Mouse (Mus musculus): Measurements from ENCODE around the gene Exosc7. TPM values are rescaled to one million over a fixed set of nuclear protein-coding genes. Genes with fewer than 3 reads are reported as not detected.

Exosc7 gene
- 106 and 109 TPM in 2 replicates for polyA plus RNA-seq (2014; fragmentation: Nextera tagmentation; extraction: Ambion mirVana)

DNA sequence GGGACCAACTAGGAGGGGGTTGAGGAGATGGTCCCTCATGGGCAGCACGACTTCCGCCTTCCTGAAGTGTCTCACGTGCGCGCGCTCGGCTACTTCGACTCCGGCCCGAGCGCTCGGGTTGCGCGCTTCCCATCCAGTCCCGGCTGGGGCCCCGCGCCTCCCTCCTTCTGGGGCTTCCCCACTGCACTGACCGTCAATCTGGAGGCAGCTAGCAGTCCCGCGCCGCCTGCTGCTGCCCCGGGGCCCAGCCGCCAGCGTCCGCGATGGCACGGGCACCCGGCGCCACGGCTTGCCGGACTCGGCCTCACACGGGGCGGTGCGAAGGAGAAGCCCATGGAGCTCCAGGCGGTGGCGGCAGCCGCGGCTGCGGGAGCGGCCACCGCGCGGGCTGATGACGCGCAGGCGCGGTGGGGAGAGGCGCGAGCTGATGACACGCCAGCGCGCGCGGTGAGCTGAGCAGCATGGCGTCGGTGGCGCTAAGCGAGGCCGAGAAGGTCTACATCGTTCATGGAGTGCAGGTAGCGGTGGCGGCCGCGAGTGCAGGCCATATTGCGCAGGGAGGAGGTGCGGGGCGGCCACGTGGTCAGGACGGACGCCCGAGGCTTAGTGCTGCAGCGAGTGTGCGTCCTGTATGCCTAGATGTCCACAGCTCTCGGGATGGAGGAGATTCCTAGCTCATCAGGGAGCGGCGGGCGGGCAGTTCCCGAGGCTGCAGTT is at the start of gene Exosc7, which contains the start of gene Zdhhc3:
Gene Exosc7 (plus strand): TSS at position 411 of the 717 bp plus-strand sequence.
Gene Zdhhc3 (minus strand): TSS at position 401 of the 717 bp plus-strand sequence.
- DNase-seq (ENCODE audit: low spot score), result peak; percentile 94
- Histone ChIP-seq H3K9me3 (replicated peaks; ENCODE audit: control insufficient read depth, low read length) (no peaks in the 10 kb centered on the region), H3K4me3 (ENCODE audit: low read depth, low read length) (peak within 1 kb of the TSS; percentile 78), H3K4me2 (ENCODE audit: low read depth, low read length) (peak within 1 kb of the TSS; percentile 48), H3K36me3 (replicated peaks; ENCODE audit: control insufficient read depth, insufficient read depth, low read depth, low read length) (no peaks in the 10 kb centered on the region), H3K4me1 (ENCODE audit: control insufficient read depth, insufficient read depth, low read length) (no peaks in the 10 kb centered on the region), H3K27me3 (ENCODE audit: control insufficient read depth, insufficient read depth, low read length) (no peaks in the 10 kb centered on the region), H3K27ac (replicated peaks; ENCODE audit: low read depth, low read length) (peak within 1 kb of the TSS; percentile 83), H3K9ac (replicated peaks; ENCODE audit: low read length) (peak within 1 kb of the TSS; percentile 89)
- peak; percentile 91 for ATAC-seq (replicated peaks; ENCODE audit: insufficient number of reproducible peaks, low FRiP score, low TSS enrichment, low read depth)
- WGBS, result under 1% methylated on average over 79 of the region's 79 CpGs

DNA sequence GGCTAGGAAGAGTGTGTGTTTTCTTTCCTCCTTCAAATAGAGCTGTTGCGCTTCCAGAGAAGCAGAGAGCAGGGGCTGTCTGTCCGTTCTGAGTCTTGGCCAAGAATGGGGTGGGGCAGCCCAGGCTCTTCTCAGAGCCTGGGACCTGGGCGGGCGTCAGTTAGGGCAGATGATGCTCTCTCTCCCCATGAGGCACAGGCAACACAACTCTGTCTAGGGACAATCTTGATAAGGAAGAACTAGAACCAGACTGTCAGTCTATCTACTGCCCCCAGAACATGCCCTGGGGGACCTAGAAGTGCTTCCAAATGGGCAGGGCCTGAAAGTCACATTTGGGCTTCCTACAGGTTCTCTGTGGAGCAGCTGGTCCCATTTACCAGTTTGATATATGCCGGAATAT is 33.9 kb upstream of the Exosc7 start:
- H3K4me1 ChIP-seq (ENCODE audit: control insufficient read depth, insufficient read depth, low read length), result no peaks in the 10 kb centered on the region
- H3K4me2 ChIP-seq (ENCODE audit: low read depth, low read length), result no peak overlapping the region
- no peak overlapping the region for H3K9ac ChIP-seq (replicated peaks; ENCODE audit: low read length)
- 94% methylated on average over 5 of the region's 5 CpGs for WGBS
- no peak overlapping the region for H3K4me3 ChIP-seq (ENCODE audit: low read depth, low read length)
- ATAC-seq (replicated peaks; ENCODE audit: insufficient number of reproducible peaks, low FRiP score, low TSS enrichment, low read depth) (no peak), DNase-seq (ENCODE audit: low spot score) (no peak)
- no peaks in the 10 kb centered on the region; the same call in 1 of the 2 replicates for H3K36me3 ChIP-seq (replicated peaks; ENCODE audit: control insufficient read depth, insufficient read depth, low read depth, low read length)
- no peaks in the 10 kb centered on the region for H3K9me3 ChIP-seq (replicated peaks; ENCODE audit: control insufficient read depth, low read length)
- H3K27ac ChIP-seq (replicated peaks; ENCODE audit: low read depth, low read length), result no peak overlapping the region
- no peaks in the 10 kb centered on the region for H3K27me3 ChIP-seq (ENCODE audit: control insufficient read depth, insufficient read depth, low read length)

- no peaks in the 10 kb centered on the region; the same call in 1 of the 2 replicates for H3K36me3 ChIP-seq (replicated peaks; ENCODE audit: control insufficient read depth, insufficient read depth, low read depth, low read length)
- WGBS, result 88% methylated on average over 7 of the region's 7 CpGs
- no peak for ATAC-seq (replicated peaks; ENCODE audit: insufficient number of reproducible peaks, low FRiP score, low TSS enrichment, low read depth)
- H3K27me3 ChIP-seq (ENCODE audit: control insufficient read depth, insufficient read depth, low read length), result no peaks in the 10 kb centered on the region
- no peak overlapping the region for H3K4me3 ChIP-seq (ENCODE audit: low read depth, low read length)
- H3K9ac ChIP-seq (replicated peaks; ENCODE audit: low read length), result no peak overlapping the region
- no peak for DNase-seq (ENCODE audit: low spot score)
- no peak overlapping the region for H3K27ac ChIP-seq (replicated peaks; ENCODE audit: low read depth, low read length)
- no peaks in the 10 kb centered on the region for H3K4me1 ChIP-seq (ENCODE audit: control insufficient read depth, insufficient read depth, low read length)
- no peaks in the 10 kb centered on the region for H3K9me3 ChIP-seq (replicated peaks; ENCODE audit: control insufficient read depth, low read length)
- no peak overlapping the region for H3K4me2 ChIP-seq (ENCODE audit: low read depth, low read length)
Observed at GRCm38 (mm10) chr9:123080355-123080754, 32.7 kb upstream of the Exosc7 start.

- H3K9me3 ChIP-seq (replicated peaks; ENCODE audit: control insufficient read depth, low read length), result no peaks in the 10 kb centered on the region
- no peak overlapping the region for H3K4me2 ChIP-seq (ENCODE audit: low read depth, low read length)
- no peaks in the 10 kb centered on the region for H3K27me3 ChIP-seq (ENCODE audit: control insufficient read depth, insufficient read depth, low read length)
- 91% methylated on average over 1 of the region's 1 CpGs for WGBS
- no peak overlapping the region for H3K9ac ChIP-seq (replicated peaks; ENCODE audit: low read length)
- no peaks in the 10 kb centered on the region for H3K4me1 ChIP-seq (ENCODE audit: control insufficient read depth, insufficient read depth, low read length)
- no peak for ATAC-seq (replicated peaks; ENCODE audit: insufficient number of reproducible peaks, low FRiP score, low TSS enrichment, low read depth)
- H3K36me3 ChIP-seq (replicated peaks; ENCODE audit: control insufficient read depth, insufficient read depth, low read depth, low read length), result no peaks in the 10 kb centered on the region; the same call in 1 of the 2 replicates
- H3K4me3 ChIP-seq (ENCODE audit: low read depth, low read length), result no peak overlapping the region
- DNase-seq (ENCODE audit: low spot score), result no peak
- no peak overlapping the region for H3K27ac ChIP-seq (replicated peaks; ENCODE audit: low read depth, low read length)
Observed at GRCm38 (mm10) chr9:123080796-123081195, 32.2 kb upstream of the Exosc7 start.

DNA sequence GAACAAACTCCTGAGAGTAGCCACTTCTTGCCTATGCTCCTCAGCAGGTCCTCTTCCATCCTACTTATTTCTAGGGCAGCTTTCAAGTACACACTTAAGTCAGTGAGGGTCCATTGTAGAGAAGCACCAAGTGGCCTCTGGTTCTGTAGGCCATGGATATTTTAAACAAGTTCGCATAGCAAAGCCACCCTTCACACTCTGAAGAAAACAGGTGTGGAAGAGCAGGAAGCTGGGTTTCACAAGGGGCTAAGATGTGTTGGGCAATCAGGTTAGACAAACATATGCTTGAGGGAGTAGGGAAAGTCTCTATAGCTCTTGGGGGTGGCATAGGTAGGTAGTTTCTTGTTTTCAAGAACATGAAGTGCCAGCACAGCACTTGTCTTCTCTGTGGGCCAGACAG is 27.6 kb upstream of the Exosc7 start:
- 78% methylated on average over 1 of the region's 1 CpGs for WGBS
- DNase-seq (ENCODE audit: low spot score), result no peak
- H3K27me3 ChIP-seq (ENCODE audit: control insufficient read depth, insufficient read depth, low read length), result no peaks in the 10 kb centered on the region
- no peak overlapping the region for H3K4me2 ChIP-seq (ENCODE audit: low read depth, low read length)
- no peaks in the 10 kb centered on the region for H3K9me3 ChIP-seq (replicated peaks; ENCODE audit: control insufficient read depth, low read length)
- no peak overlapping the region for H3K9ac ChIP-seq (replicated peaks; ENCODE audit: low read length)
- H3K27ac ChIP-seq (replicated peaks; ENCODE audit: low read depth, low read length), result no peak overlapping the region
- ATAC-seq (replicated peaks; ENCODE audit: insufficient number of reproducible peaks, low FRiP score, low TSS enrichment, low read depth), result no peak
- no peaks in the 10 kb centered on the region for H3K4me1 ChIP-seq (ENCODE audit: control insufficient read depth, insufficient read depth, low read length)
- H3K36me3 ChIP-seq (replicated peaks; ENCODE audit: control insufficient read depth, insufficient read depth, low read depth, low read length), result peaks cover 4% of the 10 kb centered on the region
- no peak overlapping the region for H3K4me3 ChIP-seq (ENCODE audit: low read depth, low read length)

DNA sequence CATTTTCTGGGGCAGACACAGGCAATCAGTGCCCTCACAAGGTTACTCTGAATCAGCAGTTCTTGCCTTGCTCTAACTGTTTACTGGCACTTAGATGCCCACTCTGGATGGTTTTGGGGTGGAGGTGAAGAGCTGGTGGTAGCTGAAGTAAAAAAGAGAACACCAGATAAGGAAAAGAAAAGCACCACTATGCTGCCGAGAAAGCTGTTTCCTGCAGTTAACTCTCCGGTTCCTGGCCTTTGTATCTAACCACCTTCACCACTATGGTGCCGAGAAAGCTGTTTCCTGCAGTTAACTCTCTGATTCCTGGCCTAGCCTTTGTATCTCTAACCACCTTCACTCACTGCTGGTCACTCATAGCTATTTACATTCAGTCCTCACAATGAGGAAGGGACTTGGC is 25.5 kb upstream of the Exosc7 start:
- Histone ChIP-seq H3K27me3 (ENCODE audit: control insufficient read depth, insufficient read depth, low read length) (no peaks in the 10 kb centered on the region), H3K9ac (replicated peaks; ENCODE audit: low read length) (no peak overlapping the region), H3K4me2 (ENCODE audit: low read depth, low read length) (no peak overlapping the region), H3K4me1 (ENCODE audit: control insufficient read depth, insufficient read depth, low read length) (no peaks in the 10 kb centered on the region), H3K36me3 (replicated peaks; ENCODE audit: control insufficient read depth, insufficient read depth, low read depth, low read length) (peaks cover 4% of the 10 kb centered on the region; the same call in 1 of the 2 replicates), H3K4me3 (ENCODE audit: low read depth, low read length) (no peak overlapping the region), H3K9me3 (replicated peaks; ENCODE audit: control insufficient read depth, low read length) (no peaks in the 10 kb centered on the region), H3K27ac (replicated peaks; ENCODE audit: low read depth, low read length) (no peak overlapping the region)
- WGBS, result 78% methylated on average over 3 of the region's 3 CpGs
- no peak for DNase-seq (ENCODE audit: low spot score)
- ATAC-seq (replicated peaks; ENCODE audit: insufficient number of reproducible peaks, low FRiP score, low TSS enrichment, low read depth), result no peak

GRCm38 (mm10) chr9:123090844-123091243 is 22.2 kb upstream of the Exosc7 start:
- no peak overlapping the region for H3K4me3 ChIP-seq (ENCODE audit: low read depth, low read length)
- H3K27ac ChIP-seq (replicated peaks; ENCODE audit: low read depth, low read length), result no peak overlapping the region
- no peak overlapping the region for H3K4me2 ChIP-seq (ENCODE audit: low read depth, low read length)
- H3K36me3 ChIP-seq (replicated peaks; ENCODE audit: control insufficient read depth, insufficient read depth, low read depth, low read length), result peaks cover 7% of the 10 kb centered on the region
- 86% methylated on average over 4 of the region's 4 CpGs for WGBS
- H3K27me3 ChIP-seq (ENCODE audit: control insufficient read depth, insufficient read depth, low read length), result no peaks in the 10 kb centered on the region
- H3K9me3 ChIP-seq (replicated peaks; ENCODE audit: control insufficient read depth, low read length), result no peaks in the 10 kb centered on the region
- ATAC-seq (replicated peaks; ENCODE audit: insufficient number of reproducible peaks, low FRiP score, low TSS enrichment, low read depth) (no peak), DNase-seq (ENCODE audit: low spot score) (no peak)
- H3K9ac ChIP-seq (replicated peaks; ENCODE audit: low read length), result no peak overlapping the region
- H3K4me1 ChIP-seq (ENCODE audit: control insufficient read depth, insufficient read depth, low read length), result no peaks in the 10 kb centered on the region

GRCm38 (mm10) chr9:123099631-123100455 is 13.2 kb upstream of the Exosc7 start:
- Histone ChIP-seq H3K9me3 (replicated peaks; ENCODE audit: control insufficient read depth, low read length) (no peaks in the 10 kb centered on the region), H3K27ac (replicated peaks; ENCODE audit: low read depth, low read length) (no peak overlapping the region), H3K27me3 (ENCODE audit: control insufficient read depth, insufficient read depth, low read length) (no peaks in the 10 kb centered on the region), H3K4me1 (ENCODE audit: control insufficient read depth, insufficient read depth, low read length) (no peaks in the 10 kb centered on the region), H3K9ac (replicated peaks; ENCODE audit: low read length) (no peak overlapping the region), H3K4me2 (ENCODE audit: low read depth, low read length) (no peak overlapping the region), H3K36me3 (replicated peaks; ENCODE audit: control insufficient read depth, insufficient read depth, low read depth, low read length) (no peaks in the 10 kb centered on the region; the same call in 1 of the 2 replicates), H3K4me3 (ENCODE audit: low read depth, low read length) (no peak overlapping the region)
- no peak for ATAC-seq (replicated peaks; ENCODE audit: insufficient number of reproducible peaks, low FRiP score, low TSS enrichment, low read depth)
- 92% methylated on average over 16 of the region's 16 CpGs for WGBS
- DNase-seq (ENCODE audit: low spot score), result no peak

Measured in embryonic facial prominence, embryonic 11.5 days (tissue).